Mouse (Mus musculus): ENCODE measurements at regions not wholly inside any gene's neighbourhood (a gene's known extent, or its start where the extent isn't known, plus 50 kb on each side); places are given as distances from the start of the nearest gene placed in this dataset.
"Not testable (repeated sequence)": the region's sequence is repeated elsewhere in the genome, so short reads cannot be mapped to it uniquely, and the experiment has no call there.

DNA sequence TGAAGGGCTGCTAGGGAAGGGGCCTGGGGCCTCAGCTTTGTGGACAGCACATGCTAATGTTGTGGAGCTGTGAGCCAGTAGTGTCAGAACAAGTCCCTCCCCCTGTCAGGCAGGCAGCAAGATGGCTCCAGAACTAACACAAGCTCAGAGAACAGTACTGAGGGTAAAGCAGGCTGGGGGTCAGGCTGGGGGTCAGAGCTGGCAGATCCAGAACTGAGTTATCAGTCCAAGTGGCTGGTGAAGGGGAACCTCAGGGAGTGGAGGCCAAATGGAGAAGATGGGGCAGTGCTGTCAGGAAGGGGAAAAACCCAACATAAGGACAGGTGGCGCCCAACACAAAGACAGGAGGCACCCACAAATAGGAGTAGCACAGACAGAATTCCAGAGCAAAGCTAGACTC is 985.1 kb downstream of the 4930447A16Rik start:
- DNase-seq (ENCODE audit: low read depth) = no peak

DNA sequence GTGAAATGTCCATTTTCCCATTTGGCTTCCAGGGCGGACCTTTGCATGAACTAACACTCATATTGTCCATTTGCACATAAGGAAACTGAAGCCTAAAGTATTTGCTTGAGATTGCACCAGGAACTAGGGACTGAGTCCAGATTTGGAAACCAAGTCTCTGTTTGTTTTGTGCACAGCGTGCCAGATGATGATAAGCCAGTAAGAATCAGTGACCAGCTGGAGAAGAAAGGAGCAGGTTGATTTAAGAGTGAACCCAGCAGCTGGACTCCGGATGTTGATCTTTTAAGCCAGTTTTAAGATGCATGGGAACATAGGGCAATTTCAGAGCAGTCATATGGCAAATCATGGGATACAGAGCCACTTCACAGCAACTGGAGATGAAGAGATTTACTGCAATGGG is 987.1 kb downstream of the 4930447A16Rik start:
- no peak for DNase-seq (ENCODE audit: low read depth)

DNA sequence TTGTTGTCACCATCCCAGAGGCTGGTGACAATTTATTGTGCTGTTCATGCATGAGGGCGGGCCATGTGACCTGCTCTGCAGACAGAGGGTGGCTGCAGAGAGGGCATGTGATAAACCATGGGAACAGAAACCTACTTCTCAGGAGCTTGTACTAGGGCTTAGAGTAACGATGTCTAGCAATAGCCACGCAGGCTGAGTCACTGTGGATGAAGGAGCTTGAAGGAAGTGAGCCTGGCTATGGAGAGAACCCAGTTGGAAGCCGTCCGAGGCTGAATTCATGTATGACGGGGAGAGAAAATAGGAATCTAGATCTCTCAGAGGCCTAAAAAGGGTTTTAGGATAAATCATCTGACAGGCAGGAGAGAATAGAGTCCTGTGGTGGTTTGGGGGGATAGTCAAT is 988.0 kb downstream of the 4930447A16Rik start:
- DNase-seq (ENCODE audit: low read depth) = no peak

DNA sequence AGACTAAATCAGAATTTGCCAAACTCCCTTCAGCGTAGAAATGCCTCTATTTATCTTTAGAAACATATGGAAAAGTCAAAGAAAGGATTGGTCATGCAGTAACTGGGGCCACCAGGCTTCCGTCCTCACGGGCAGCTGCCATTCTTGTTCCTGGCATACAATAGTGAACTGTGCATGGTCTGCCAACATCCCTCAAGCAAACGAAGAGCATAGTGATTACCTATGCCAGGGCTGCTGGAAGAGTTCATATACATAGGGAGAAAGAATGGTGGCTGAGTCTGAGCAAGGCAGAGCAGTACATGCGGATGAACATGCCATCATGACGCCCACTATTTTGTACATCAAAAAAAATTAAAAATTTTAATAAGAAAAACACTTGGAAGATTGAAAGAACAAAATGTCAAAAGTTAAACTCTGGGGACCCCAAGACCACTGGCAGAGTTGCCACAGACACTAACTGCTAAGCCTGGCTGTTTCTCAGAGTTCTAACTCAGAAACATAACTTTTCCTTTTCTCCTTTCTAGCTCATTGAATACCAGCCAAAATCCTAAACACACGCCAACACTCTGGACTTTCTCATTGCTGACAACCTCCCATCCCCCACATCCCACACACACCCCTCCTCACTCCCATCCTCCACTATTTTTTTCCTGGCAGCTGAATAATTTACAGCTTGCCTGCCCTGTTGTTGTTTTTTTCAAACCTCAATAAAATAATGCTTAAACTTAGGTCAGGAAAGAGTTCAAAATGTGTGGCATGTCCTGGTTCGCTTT is 989.1 kb downstream of the 4930447A16Rik start:
- no peak for DNase-seq (ENCODE audit: low read depth)

DNA sequence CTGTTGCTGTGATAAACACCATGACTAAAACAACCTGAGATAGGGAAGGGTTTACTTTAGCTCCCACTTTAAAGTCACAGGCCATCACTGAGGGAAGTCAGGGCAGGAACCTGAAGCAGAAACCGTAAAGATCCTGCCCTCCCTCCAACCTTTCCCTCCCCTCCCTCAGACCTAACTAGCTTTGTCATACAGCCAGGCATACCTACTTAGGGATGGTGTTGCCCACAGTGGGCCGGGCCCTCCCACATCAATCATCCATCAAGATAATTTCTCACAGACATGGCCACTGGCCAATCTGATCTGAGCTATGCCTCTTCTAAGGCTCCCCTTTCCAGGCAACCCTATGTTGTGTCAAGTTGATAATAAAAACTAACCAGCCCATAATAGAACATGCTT is 989.7 kb downstream of the 4930447A16Rik start:
- no peak for DNase-seq (ENCODE audit: low read depth)

DNA sequence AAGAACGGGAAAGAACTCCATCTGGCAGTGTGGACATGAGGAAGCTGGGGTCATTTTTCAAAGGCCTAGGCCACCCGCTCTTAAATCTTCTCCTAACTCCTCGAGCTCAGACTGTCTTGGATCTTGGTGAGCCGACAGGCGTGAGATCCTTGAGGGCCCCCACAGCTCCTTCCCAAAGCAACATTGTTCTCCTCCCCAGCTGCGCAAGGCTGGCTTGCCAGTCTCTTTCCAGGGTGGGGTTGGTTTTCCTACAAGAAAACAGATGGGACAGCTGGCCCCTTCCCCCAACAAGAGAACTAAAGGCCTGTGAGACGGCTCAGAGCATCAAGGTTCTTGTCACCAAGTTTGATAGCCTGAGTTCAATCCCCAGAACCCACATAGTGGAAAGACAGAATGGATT is 994.3 kb downstream of the 4930447A16Rik start:
- DNase-seq (ENCODE audit: low read depth) = no peak

DNA sequence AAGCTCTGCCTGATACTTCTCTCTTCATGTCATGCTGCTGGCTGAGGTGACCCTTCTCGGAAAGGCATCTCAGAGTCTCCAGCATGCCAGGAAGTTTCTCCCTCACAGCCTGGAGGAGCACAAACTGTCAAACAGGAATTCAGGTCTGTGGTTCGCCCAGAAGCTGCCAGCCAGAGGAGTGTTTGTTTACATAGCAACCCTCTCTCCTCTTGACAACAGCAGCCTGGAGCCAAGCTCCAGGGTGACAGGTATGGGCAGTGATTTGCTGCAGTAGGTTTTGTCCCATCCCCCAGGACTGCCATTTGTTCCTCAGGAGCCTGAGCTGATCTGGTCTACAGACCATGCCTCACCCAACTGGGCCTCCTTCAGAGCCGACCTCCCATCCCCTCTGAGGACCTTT is 995.4 kb downstream of the 4930447A16Rik start:
- peak; percentile 76 for DNase-seq (ENCODE audit: low read depth)

DNA sequence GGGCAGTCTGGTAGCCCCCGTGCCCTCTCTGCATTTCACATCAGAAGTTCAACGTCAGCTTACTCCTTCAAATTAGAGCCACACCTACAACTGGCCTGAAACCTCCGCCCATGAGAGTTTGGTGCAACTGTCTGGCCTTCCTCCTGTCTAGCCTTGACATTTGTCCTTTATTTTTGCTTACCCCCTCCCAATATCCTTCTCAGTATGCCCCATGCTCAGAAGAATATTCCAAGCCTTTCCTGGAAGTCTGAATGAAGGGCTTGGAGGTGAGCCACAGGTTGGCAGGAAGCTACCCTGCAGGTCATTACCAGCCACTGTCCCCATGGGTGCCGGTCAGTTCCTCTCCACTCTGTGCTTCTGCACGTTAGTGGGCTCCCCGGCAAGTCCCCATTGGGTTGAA is 997.4 kb downstream of the 4930447A16Rik start:
- no peak for DNase-seq (ENCODE audit: low read depth)

DNA sequence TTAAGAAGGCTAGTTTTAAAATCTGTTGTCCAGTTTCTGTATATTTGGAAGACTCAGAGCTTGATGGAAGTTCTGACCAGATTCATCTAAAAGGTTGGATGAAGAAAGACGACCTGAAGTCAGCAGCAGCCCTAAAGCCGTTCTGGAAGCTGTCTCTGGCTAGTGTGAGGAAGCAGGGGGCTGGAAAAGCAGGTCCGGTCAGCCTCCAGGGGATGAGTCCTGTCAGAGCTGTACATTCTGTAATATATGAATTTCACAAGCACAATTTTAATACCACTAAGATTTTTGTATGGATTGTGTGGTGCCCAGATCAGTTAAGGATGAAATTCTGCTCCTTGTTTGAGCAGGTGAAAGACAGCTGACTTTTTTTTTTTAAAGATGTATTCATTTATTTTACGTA is 1000.2 kb downstream of the 4930447A16Rik start:
- no peak for DNase-seq (ENCODE audit: low read depth)

DNA sequence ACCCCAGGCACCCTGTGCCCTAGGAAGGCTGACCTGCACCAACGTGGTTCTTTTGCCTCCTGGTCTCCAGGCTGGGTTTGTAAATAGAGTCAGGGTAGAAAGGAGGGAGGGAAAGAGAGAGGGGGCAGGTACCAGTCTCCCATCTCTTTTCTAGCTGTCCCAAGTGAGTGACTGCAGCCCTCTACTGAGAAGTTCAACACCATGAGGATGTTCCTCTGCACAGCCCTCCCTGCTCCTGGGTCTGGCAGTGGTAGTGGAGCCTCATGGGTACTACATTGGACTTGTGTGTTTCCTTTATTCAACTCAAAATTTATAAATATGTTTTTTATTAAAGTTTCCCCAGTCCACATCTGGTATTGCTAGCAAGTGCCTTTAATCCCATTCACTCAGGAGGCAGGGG is 1002.6 kb downstream of the 4930447A16Rik start:
- DNase-seq (ENCODE audit: low read depth) = no peak

DNA sequence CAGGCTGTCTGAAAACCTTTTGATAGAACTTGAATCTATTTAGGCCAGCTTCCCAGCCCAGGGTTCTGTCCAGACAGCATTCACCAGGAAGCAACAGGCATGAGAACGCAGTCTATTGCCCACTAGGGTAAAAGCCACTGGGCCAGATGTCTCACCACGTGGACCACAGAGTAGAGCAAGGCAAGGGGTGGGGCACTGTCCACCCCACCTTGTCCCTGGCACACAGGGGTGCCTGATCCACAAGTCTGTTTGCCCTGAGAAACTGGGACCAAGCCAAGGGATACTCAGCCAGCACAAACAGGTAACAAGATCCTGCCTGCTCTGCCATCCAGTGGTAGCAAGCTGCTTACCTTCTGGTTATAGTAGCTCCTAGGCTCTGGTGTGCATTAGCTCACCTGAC is 1006.3 kb downstream of the 4930447A16Rik start:
- peak; percentile 94 for DNase-seq (ENCODE audit: low read depth)

DNA sequence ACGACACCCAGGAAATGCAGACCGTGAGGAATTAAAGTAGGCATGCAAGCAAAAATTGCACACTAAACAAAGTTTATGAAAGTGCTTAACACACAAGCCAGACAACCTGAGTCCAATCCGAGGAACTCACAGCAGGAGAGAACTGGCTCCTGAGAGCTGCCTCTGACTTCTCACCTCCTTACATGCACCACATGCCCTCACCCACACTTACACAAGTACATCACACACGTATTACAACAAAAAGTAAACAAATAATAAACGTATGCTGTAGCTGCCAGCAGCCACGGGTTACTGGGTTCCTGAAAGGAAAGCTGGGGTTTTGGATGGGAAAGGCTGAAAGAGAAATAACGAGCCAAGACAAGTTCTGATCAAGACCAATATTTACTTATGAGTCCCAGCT is 1008.0 kb downstream of the 4930447A16Rik start:
- no peak for DNase-seq (ENCODE audit: low read depth)

DNA sequence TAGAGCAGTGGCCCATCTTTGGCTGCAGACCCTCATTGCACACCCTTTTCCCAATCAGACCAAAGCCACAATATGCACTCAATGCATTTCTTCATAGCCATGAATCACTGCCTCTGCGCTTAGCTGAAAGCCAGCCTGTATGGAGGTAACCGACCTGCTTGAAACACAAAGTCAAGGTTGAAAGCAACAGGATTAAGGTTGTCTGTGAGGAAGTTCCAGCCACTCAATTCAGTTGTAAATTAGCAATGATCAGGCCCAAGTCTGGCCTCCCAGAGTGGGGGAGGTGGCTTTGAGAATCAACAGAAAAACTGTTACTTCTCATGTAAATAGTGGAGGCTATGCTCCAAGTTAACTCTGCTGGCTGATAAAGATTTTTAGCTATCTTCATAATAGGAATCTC is 1008.9 kb downstream of the 4930447A16Rik start:
- DNase-seq (ENCODE audit: low read depth) = not testable (repeated sequence)

Data from fibroblast of lung, adult 2 months (primary cell).